Mouse (Mus musculus) cerebellum, adult 11-12 months (tissue): Measurements from ENCODE around the gene Osbpl5.

Source experiments
- DNase-seq: peaks from one replicate; pipeline ENCODE4 v3.0.0; 2022

The Osbpl5 gene

GRCm38 (mm10) chr7:143753990-143754715 is 2.6 kb downstream of the Osbpl5 start:
- peak; percentile 40 for DNase-seq

DNA sequence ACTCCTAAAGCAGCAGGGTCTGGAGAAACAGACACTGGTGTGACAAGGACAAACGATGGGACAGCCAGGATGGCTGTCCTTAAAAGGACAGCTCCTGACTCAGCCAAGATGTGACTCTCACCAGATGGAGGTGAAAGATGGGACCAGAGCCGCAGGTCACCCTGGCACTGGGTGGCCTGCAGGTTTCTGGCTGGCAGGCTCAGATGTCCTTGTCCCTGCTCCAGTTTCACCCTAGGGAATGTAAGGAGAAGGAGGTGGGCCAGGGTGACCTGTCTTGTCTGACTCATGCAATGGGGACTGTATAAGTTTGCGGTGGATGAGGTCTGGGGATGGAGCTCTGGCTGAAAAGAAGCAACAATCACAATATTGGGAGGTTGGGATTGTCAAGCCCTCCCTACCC is 4.2 kb downstream of the Osbpl5 start:
- peak; percentile 63 for DNase-seq

- no peak for DNase-seq
These were observed 4.7 kb downstream of the Osbpl5 start for GRCm38 (mm10) chr7:143752056-143752455.

DNA sequence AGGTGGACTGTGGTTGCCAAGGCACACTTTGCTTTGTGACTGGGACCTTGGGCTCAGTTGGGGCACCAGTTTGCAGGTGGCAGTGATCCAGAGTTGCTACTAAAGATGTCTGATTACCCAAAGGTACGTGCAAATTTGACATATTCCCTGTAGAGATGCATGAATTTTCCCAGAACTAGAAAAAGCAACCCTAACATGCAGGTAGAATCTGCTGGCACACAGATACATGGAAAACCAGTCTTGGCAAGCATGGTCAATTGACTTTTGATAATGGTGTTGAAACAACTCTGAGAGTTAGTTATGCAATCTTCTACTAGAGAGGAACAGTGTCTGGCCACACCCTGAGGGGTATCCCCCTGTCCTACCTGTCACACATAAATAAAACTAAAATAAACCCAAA is 5.4 kb downstream of the Osbpl5 start:
- no peak for DNase-seq

GRCm38 (mm10) chr7:143749045-143749444 is 7.7 kb downstream of the Osbpl5 start:
- DNase-seq = no peak

GRCm38 (mm10) chr7:143748041-143748868 is 8.5 kb downstream of the Osbpl5 start:
- peak; percentile 75 for DNase-seq

DNA sequence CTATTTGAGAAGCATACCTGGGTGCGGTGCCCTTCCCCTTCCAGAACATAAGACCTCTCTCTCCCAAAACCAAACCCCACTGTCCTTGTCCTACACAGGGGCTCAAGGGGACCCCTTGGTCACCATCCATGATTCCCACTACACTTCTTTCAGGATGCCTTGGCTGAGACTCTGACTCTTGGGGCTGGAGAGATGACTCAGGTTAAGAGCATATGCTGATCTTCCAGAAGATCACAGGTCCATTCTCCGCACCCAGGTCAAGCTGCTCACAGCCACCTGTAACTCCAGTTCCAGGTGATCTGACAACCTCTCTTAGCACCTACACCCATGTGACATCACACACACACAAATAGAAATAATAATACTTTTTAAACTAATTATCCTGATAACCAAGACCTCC is 16.1 kb downstream of the Osbpl5 start:
- DNase-seq = no peak

GRCm38 (mm10) chr7:143739511-143740461 is 17.0 kb downstream of the Osbpl5 start:
- DNase-seq = no peak

GRCm38 (mm10) chr7:143738601-143739006 is 18.2 kb downstream of the Osbpl5 start:
- no peak for DNase-seq

DNA sequence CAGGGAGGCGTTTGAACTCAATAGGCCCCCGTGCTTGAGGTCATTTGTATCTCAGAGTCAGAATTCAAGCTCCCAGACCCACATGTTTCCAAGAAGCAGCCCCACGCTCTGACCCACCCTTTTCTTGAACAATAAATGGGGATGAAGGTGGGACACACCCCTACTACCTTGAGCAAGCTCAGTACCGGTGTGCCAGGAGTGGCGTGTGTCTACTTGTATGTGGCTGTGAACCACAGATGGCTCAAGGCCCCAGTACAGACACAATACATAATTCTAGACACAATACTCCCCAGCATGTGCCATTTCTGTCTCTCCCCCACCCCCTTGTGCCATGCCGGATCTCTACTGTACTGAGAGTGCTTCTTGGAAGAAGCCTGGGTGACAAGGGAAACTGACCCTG is 18.6 kb downstream of the Osbpl5 start:
- DNase-seq = no peak

DNA sequence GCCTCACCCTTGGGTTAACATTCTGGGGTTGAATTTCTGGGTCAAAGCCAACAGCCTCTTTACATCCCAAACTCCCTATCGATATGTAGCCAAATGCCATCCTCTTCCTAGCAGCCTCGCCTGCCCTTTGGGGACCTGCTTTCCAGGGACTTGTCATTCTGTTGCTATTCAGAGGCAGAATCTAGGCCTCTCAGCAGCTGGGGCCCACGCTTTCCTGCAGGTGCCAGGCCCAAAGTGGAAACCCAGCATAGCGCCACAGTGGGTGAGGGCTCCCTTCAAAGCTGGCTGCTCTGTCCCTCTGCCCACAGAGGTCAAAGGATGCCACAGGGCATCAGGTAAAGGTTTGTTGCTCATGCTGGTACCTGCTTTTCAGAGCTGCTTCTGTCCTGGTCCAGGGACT is 23.0 kb downstream of the Osbpl5 start:
- DNase-seq = no peak

- no peak for DNase-seq
These were observed 26.9 kb downstream of the Osbpl5 start for GRCm38 (mm10) chr7:143729886-143730285.

- DNase-seq = no peak
These were observed 30.4 kb downstream of the Osbpl5 start for GRCm38 (mm10) chr7:143726396-143726795.

DNA sequence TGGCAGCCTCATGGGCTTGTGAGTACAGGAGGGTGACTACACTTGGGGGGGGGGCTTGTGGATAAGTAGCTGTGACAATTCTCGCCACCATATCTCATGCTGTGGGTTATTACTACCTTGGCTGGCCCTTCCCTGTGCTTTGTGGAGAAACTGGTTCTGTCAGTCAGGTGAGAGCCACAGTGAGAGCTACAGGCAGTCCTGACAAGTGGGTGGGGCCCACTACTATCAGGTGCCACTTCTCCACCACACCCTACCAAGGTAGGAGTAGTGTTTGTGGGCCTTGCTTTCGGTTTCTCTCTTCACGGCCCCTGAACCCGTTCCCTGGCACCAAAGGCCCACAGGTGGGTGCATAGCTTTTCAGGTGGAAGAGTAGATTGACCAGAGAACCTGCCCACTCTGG is 32.9 kb downstream of the Osbpl5 start:
- DNase-seq = no peak

GRCm38 (mm10) chr7:143722646-143723045 is 34.1 kb downstream of the Osbpl5 start:
- DNase-seq = no peak

DNA sequence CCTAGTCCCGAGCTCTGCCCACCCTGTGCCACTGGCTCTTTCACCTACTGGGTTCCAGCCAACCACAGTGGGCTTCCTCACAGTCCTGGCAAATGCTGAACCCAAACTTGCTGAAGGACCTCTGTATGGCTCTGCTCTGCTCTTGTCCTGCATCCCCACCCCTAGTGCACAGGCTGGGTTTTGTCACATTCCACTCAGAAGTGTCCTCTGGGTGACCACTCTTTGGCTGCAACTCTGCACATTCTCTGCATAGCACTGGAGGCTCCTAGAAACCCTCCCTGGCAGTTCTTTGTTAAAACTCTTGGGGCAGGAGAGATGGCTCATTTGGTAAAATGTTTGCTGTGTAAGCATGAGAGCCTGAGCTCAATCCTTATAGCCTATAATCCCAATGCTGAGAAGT is 39.0 kb downstream of the Osbpl5 start:
- DNase-seq = no peak

GRCm38 (mm10) chr7:143713421-143713820 is 43.4 kb downstream of the Osbpl5 start:
- no peak for DNase-seq

- no peak for DNase-seq
These were observed 43.9 kb downstream of the Osbpl5 start for GRCm38 (mm10) chr7:143712771-143713348.

- DNase-seq = no peak
These were observed 44.8 kb downstream of the Osbpl5 start for GRCm38 (mm10) chr7:143712023-143712422.

DNA sequence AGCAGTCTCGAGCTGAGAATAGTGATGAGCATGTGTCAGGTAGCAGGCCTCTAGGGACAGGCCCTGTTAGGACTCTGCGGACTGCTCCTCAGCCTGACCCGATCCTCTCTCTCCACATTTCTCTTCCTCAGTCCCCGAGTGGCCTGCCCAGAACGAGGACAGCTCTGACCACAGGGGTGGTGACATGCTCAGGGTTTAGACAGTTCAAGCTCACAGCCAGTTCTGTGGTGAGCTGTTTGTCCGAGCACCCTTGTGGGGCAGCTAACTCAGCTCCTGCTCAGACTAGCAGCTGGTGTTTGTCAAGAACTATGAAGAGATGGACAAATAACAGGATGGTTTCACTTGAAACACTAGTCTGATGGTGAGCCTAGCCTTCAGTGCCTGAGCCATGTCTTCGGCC is 45.4 kb downstream of the Osbpl5 start:
- DNase-seq = no peak

- no peak for DNase-seq
These were observed 47.4 kb downstream of the Osbpl5 start for GRCm38 (mm10) chr7:143709395-143709794.

DNA sequence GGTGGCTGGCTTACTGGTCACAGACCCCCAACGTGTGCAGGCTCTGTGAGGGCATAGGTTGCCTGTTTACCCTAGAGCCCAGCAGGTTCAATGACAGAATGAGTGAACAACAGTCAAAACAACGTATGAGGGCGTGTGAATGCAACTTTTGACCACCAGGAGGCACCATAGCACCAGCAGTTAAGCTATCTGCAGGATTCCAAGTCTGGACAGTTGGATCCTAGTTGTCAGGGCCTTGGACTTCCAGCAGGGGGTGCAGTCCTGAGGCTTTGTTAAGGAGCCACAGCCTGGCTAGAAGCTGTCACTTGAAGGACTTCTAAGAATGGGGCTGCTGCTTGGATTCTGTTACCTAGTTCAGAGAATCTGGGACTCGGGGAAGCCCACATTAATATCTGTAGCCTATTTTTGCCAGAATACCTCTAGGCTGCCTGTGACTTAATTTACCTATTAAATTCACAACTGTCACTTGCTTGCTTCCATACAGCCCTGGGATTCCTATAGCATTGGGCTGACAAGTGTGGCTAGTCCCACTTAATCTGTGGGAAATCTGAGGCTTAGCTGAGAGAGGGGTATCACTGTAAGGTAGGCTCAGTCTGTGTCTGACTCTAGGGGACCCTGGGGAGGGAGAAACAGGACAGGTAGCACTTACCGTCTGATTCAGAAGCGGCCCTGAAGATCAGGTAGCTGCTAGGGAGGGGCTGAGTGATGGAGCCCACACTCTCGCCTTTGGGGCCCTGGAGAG is 49.9 kb downstream of the Osbpl5 start:
- DNase-seq = peak; percentile 86
